Mouse (Mus musculus) kidney, embryonic 14.5 days (tissue): ENCODE results near the gene Fbxo30. TPM values are rescaled to one million over a fixed set of nuclear protein-coding genes. Genes with fewer than 3 reads are reported as not detected.

Experiments used
- polyA plus RNA-seq: library from polyadenylated mRNA; unstranded; fragments of >200 nt; fragmentation: Nextera tagmentation; extraction: Ambion mirVana; gene quantifications from 2 replicates; pipeline ENCODE4 v1.2.1, GENCODE M21; 2014

The Fbxo30 gene
- polyA plus RNA-seq, 1 experiment from 2014 or later, result 30.4 TPM

Other genes starting within 250 kb of the Fbxo30 start
- not detected in 2 replicates for gene Grm1, start 199.0 kb upstream of the Fbxo30 start, polyA plus RNA-seq
- gene Shprh, start 131.9 kb upstream of the Fbxo30 start, polyA plus RNA-seq, result 18.0 and 27.2 TPM in 2 replicates
- gene Epm2a, start 62.1 kb downstream of the Fbxo30 start, polyA plus RNA-seq, result 0.76 and 0.93 TPM in 2 replicates